ENCODE assay signal across 8 mouse cellular contexts in the genomic region with DNA sequence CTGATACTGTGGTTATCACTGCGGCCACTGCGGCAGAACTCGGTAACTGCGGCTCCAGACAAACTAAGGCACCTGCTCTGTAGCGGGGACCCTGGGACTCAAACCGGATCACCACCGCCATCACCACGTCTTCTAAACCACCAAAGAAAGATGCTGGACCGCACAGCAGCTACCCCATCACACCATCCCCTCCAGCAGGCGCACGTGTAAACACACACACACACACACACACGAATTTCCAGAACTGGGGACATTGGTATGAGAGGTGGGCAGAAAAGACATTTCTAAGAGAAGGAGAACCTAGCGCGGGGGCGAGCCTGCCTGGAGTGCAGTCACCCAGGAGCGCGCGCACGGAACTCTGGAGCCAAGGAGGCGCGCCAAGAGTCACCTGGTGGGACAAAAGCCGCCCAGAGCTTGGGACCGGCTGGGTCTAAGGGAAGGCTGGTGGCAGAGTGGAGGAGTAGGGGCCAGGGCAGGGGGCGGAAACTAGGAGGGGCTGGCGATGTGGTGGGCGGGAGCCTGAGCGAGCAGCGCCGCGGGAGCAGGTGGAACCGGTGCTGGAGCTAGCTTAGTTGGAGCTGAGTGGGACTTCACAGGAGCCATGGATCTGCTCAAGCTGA. TPM values are rescaled to one million over a fixed set of nuclear protein-coding genes. Genes with fewer than 3 reads are reported as not detected.
DNase-seq lines count a peak whose midpoint lies in the region; ATAC-seq lines count a peak whose summit lies in the region.

Gene Cckbr, plus strand, starts transcription at position 308 of the 620 bp plus-strand sequence.

- peak; percentile 12 for DNase-seq in kidney, postnatal 14 days
- no peak for DNase-seq in kidney, adult 9 months
- DNase-seq in embryonic facial prominence, embryonic 11.5 days (ENCODE audit: low spot score) = peak; percentile 44
- DNase-seq in ovary, adult 18-20 months (ENCODE audit: low spot score) = no peak
- no peak for DNase-seq in urinary bladder, postnatal 4 days (ENCODE audit: low spot score in 2 of 2)

- 0 out of 2 replicates have a peak, but pooled peaks cover 2% of the 10 kb centered on the region for H3K4me1 ChIP-seq in embryonic facial prominence, embryonic 11.5 days (ENCODE audit: control insufficient read depth, insufficient read depth, low read length)
- no peaks in the 10 kb centered on the region; the same call in 1 of the 2 replicates for H3K4me1 ChIP-seq in hindbrain, embryonic 16.5 days (ENCODE audit: control insufficient read depth, insufficient read depth, low read depth, low read length)
- H3K4me1 ChIP-seq in midbrain, embryonic 16.5 days (ENCODE audit: control insufficient read depth, insufficient read depth, low read length) = peaks cover 2% of the 10 kb centered on the region; the same call in 1 of the 2 replicates

- peak; percentile 86 for ATAC-seq in embryonic facial prominence, embryonic 11.5 days (replicated peaks; ENCODE audit: insufficient number of reproducible peaks, low FRiP score, low TSS enrichment, low read depth)
- ATAC-seq in hindbrain, embryonic 16.5 days = peak; percentile 88
- ATAC-seq in midbrain, embryonic 16.5 days = peak; percentile 89
- ATAC-seq in inflammation-experienced regulatory T-cells, adult 6 months = no peak

- H3K9me3 ChIP-seq in embryonic facial prominence, embryonic 11.5 days (replicated peaks; ENCODE audit: control insufficient read depth, low read length) = no peaks in the 10 kb centered on the region
- no peaks in the 10 kb centered on the region for H3K9me3 ChIP-seq in hindbrain, embryonic 16.5 days (ENCODE audit: control insufficient read depth, low read length)
- H3K9me3 ChIP-seq in midbrain, embryonic 16.5 days (replicated peaks; ENCODE audit: control insufficient read depth, low read length, poor library complexity, severe bottlenecking) = no peaks in the 10 kb centered on the region

- H3K9ac ChIP-seq in embryonic facial prominence, embryonic 11.5 days (replicated peaks; ENCODE audit: low read length) = peak within 1 kb of the TSS; percentile 48
- H3K9ac ChIP-seq in hindbrain, embryonic 16.5 days (ENCODE audit: low read depth, low read length) = peak within 1 kb of the TSS; percentile 72
- peak within 1 kb of the TSS; percentile 67 for H3K9ac ChIP-seq in midbrain, embryonic 16.5 days (ENCODE audit: low read depth, low read length)

- H3K4me2 ChIP-seq in embryonic facial prominence, embryonic 11.5 days (ENCODE audit: low read depth, low read length) = peak within 1 kb of the TSS; percentile 72
- H3K4me2 ChIP-seq in hindbrain, embryonic 16.5 days (ENCODE audit: low read length) = peak within 1 kb of the TSS; percentile 77
- peak within 1 kb of the TSS; percentile 76 for H3K4me2 ChIP-seq in midbrain, embryonic 16.5 days (ENCODE audit: low read length)

- H3K27ac ChIP-seq in embryonic facial prominence, embryonic 11.5 days (replicated peaks; ENCODE audit: low read depth, low read length) = no peak within 1 kb of the TSS
- H3K27ac ChIP-seq in hindbrain, embryonic 16.5 days (ENCODE audit: low read depth, low read length) = no peak within 1 kb of the TSS
- H3K27ac ChIP-seq in midbrain, embryonic 16.5 days (ENCODE audit: low read length) = no peak within 1 kb of the TSS; the same call in 1 of the 2 replicates

- H3K36me3 ChIP-seq in embryonic facial prominence, embryonic 11.5 days (replicated peaks; ENCODE audit: control insufficient read depth, insufficient read depth, low read depth, low read length) = no peaks in the 10 kb centered on the region
- H3K36me3 ChIP-seq in hindbrain, embryonic 16.5 days (ENCODE audit: control insufficient read depth, insufficient read depth, low read length) = no peaks in the 10 kb centered on the region
- no peaks in the 10 kb centered on the region for H3K36me3 ChIP-seq in midbrain, embryonic 16.5 days (ENCODE audit: control insufficient read depth, insufficient read depth, low read length)

- H3K27me3 ChIP-seq in embryonic facial prominence, embryonic 11.5 days (ENCODE audit: control insufficient read depth, insufficient read depth, low read length) = peaks cover 21% of the 10 kb centered on the region
- peaks cover 2% of the 10 kb centered on the region; the same call in 1 of the 2 replicates for H3K27me3 ChIP-seq in hindbrain, embryonic 16.5 days (replicated peaks; ENCODE audit: control insufficient read depth, insufficient read depth, low read length)
- peaks cover 2% of the 10 kb centered on the region; the same call in 1 of the 2 replicates for H3K27me3 ChIP-seq in midbrain, embryonic 16.5 days (ENCODE audit: control insufficient read depth, insufficient read depth, low read depth, low read length)

- H3K4me3 ChIP-seq in embryonic facial prominence, embryonic 11.5 days (ENCODE audit: low read depth, low read length) = peak within 1 kb of the TSS; percentile 38
- peak within 1 kb of the TSS; percentile 51 for H3K4me3 ChIP-seq in hindbrain, embryonic 16.5 days (ENCODE audit: low read length)
- H3K4me3 ChIP-seq in midbrain, embryonic 16.5 days (ENCODE audit: low read depth, low read length) = peak within 1 kb of the TSS; percentile 58

- 1% methylated on average over 31 of the region's 31 CpGs for WGBS in embryonic facial prominence, embryonic 11.5 days
- WGBS in hindbrain, embryonic 16.5 days = 2% methylated on average over 27 of the region's 31 CpGs
- 3% methylated on average over 31 of the region's 31 CpGs for WGBS in midbrain, embryonic 16.5 days

RNA-seq across cellular contexts. Expression of gene Cckbr, which starts in this region (rescaled TPM):
- 0.10 and 0.15 TPM in 2 replicates for polyA plus RNA-seq in embryonic facial prominence, embryonic 11.5 days (2014; fragmentation: Nextera tagmentation; extraction: Ambion mirVana)
- polyA plus RNA-seq in hindbrain, embryonic 16.5 days (2015; fragmentation: Nextera tagmentation; extraction: Ambion mirVana) = 7.7 and 8.1 TPM in 2 replicates
- polyA plus RNA-seq in midbrain, embryonic 16.5 days (2015; fragmentation: Nextera tagmentation; extraction: Ambion mirVana) = 6.2 and 8.5 TPM in 2 replicates
- polyA plus RNA-seq in inflammation-experienced regulatory T-cells, adult 6 months (2017; shearing (Covaris generic)) = not detected

Comparison
In these comparisons a context has a peak if more than half of its experiments do, and no peak if none do; other contexts are left out.
1. Peak in DNase-seq, ATAC-seq, H3K4me3 ChIP-seq, H3K9ac ChIP-seq and H3K4me2 ChIP-seq in embryonic facial prominence, embryonic 11.5 days; RNA of the gene not detected or under 1 TPM.